Mouse (Mus musculus) erythroblast, embryonic 14.5 days (primary cell): ENCODE data around the gene Fbxl17. TPM values are rescaled to one million over a fixed set of nuclear protein-coding genes. Genes with fewer than 3 reads are reported as not detected.

ENCODE experiments used
- H3K27me3 ChIP-seq: 2 replicates; pipeline ENCODE4 v1.6.1; 2012; ENCODE audit warnings: inconsistent platforms; ENCODE audit not compliant: control insufficient read depth
- H3K36me3 ChIP-seq: 2 replicates; pipeline ENCODE4 v1.6.1; 2012; ENCODE audit warnings: mild to moderate bottlenecking, inconsistent platforms; ENCODE audit not compliant: control insufficient read depth
- H3K4me1 ChIP-seq: 2 replicates; pipeline ENCODE4 v1.6.1; 2012; ENCODE audit warnings: inconsistent platforms; ENCODE audit not compliant: control insufficient read depth
- H3K4me3 ChIP-seq: replicated peaks from 2 replicates; pipeline ENCODE3; 2012; ENCODE audit warnings: moderate library complexity, mild to moderate bottlenecking, inconsistent platforms
- H3K9me3 ChIP-seq: 2 replicates; pipeline ENCODE4 v1.6.1; 2012; ENCODE audit warnings: low read length, inconsistent platforms, mixed read lengths; ENCODE audit not compliant: control insufficient read depth
- GATA1 ChIP-seq: IDR thresholded peaks from 2 replicates; pipeline ENCODE4 v1.6.1; 2012; ENCODE audit warnings: low read length, inconsistent platforms, mixed read lengths
- TAL1 ChIP-seq: IDR thresholded peaks from 3 replicates; pipeline ENCODE4 v1.6.1; 2012; ENCODE audit warnings: low read length, inconsistent platforms, mixed read lengths
- polyA plus RNA-seq: library from polyadenylated mRNA; stranded (reverse); fragments of >175 nt; gene quantifications from 2 replicates; pipeline ENCODE4 v1.2.3, GENCODE M21; 2012

The Fbxl17 gene
- polyA plus RNA-seq, 1 experiment = 0.48 TPM

DNA sequence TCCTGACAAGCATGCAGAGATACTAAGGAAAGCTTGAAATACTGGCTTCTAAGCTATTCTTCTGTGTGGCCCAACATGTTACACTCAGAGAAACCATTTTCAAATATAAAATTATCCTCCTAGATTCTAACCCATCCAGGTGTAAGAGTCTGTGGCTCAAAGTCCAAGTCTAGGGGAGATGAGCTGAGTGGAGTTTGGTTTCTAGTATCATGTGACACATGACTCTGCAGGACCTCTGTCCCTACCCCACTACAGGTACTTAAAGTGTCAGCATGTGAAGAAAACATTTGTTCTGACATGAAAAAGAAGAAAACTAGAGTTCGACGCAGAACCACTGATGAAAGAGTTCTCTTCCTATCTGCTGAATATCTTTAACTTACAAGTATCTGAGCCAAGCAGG is 89.7 kb downstream of the Fbxl17 start:
- H3K9me3 ChIP-seq = 0 out of 2 replicates have a peak, but pooled peaks cover 3% of the 10 kb centered on the region
- H3K36me3 ChIP-seq = no peaks in the 10 kb centered on the region
- H3K27me3 ChIP-seq = no peaks in the 10 kb centered on the region
- H3K4me3 ChIP-seq = no peak overlapping the region
- TF ChIP-seq GATA1 (no peak), TAL1 (no peak)
- no peaks in the 10 kb centered on the region; the same call in 1 of the 2 replicates for H3K4me1 ChIP-seq

DNA sequence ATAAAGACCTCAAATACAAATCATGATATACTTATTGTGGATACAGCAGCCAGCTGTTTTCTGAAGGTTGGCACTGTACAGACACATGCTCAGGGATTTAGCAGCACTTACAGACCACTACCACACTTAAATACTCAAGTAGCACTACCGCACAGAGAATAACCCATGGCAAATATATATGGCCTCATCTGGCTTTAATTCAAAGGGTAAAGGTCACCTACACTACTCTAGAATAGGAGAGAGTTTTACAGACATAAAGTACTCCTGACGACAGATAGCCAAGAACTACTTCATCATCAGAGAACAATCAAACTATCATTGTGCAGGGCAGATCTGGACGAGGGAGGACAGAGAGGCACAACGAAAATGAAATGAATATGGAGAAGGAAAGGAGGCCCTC is 93.9 kb downstream of the Fbxl17 start:
- H3K9me3 ChIP-seq = no peaks in the 10 kb centered on the region
- H3K4me3 ChIP-seq = no peak overlapping the region
- no peaks in the 10 kb centered on the region for H3K36me3 ChIP-seq
- peaks cover 2% of the 10 kb centered on the region; the same call in 1 of the 2 replicates for H3K4me1 ChIP-seq
- H3K27me3 ChIP-seq = no peaks in the 10 kb centered on the region
- TF ChIP-seq GATA1 (no peak), TAL1 (no peak)

DNA sequence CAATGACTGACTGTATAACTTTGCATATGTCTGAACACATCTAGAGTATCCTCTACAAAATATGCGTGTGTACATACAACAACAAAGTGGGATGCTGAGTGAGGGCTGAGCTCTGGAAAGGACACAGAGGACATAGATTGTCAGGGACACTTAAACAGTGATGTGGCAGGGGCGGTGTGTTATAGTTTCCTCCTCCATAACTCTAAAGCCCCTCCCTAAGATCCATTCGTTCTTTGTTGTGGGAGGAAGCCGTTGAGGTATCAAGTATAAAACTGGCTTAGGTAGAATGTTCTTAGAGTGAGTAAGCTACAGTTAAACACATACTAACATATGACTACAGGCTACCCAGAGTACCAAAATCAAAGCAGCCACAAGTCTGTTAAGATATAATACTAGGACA is 94.3 kb downstream of the Fbxl17 start:
- Histone ChIP-seq H3K4me3 (no peak overlapping the region), H3K27me3 (no peaks in the 10 kb centered on the region), H3K36me3 (no peaks in the 10 kb centered on the region), H3K4me1 (peaks cover 2% of the 10 kb centered on the region; the same call in 1 of the 2 replicates), H3K9me3 (no peaks in the 10 kb centered on the region)
- TF ChIP-seq GATA1 (no peak), TAL1 (no peak)

DNA sequence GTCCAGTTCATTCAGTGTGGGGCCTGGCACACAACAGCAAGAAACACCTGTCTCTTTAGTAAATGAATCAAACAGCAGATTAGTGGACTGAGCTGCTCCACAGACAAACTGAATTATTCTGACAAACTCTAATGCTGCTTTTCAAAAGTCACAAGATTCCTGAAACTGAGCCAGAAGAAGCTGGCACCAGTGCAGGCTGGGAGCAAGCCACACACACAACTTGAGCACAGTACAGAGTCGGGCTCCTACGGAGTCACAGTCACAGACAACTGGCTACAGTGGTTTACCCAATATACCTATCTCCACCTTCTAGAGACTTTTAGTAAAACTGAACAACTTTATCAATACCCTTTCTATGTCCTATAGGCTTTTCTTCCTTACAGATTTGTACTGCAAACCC is 94.8 kb downstream of the Fbxl17 start:
- H3K4me3 ChIP-seq = no peak overlapping the region
- no peaks in the 10 kb centered on the region for H3K36me3 ChIP-seq
- TF ChIP-seq TAL1 (no peak), GATA1 (no peak)
- H3K9me3 ChIP-seq = no peaks in the 10 kb centered on the region
- H3K27me3 ChIP-seq = no peaks in the 10 kb centered on the region
- peaks cover 2% of the 10 kb centered on the region; the same call in 1 of the 2 replicates for H3K4me1 ChIP-seq

DNA sequence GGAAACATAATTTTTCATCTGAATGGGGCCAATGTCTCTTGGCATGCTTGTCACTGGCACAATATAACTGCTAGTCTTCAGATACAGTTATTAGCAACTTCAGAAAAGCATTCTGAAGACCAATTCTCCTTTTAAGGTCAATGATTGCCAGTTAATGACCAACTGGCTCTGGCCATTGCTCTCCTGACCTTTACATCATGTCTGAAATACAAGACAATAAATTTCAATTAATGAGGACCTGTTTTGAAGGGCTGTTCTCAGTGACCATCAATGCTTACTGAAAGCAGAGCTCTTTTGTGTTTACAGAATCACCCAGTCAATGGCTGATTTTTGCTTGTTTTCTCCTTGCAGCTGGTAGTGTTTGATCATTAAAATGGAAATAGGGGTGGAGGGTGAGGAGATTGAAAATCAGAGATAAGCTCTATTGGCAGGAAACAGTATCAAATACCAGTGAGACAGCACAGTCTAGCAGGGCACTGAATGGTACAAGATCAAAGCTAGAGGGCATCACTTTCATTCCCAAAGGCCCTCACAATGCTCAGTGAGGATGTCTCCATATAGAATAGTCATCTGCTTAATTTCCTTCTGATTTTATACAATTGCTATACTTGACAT is 95.9 kb downstream of the Fbxl17 start:
- no peaks in the 10 kb centered on the region for H3K9me3 ChIP-seq
- H3K36me3 ChIP-seq = no peaks in the 10 kb centered on the region
- H3K4me1 ChIP-seq = peaks cover 2% of the 10 kb centered on the region; the same call in 1 of the 2 replicates
- H3K4me3 ChIP-seq = no peak overlapping the region
- TF ChIP-seq TAL1 (no peak), GATA1 (no peak)
- H3K27me3 ChIP-seq = no peaks in the 10 kb centered on the region

DNA sequence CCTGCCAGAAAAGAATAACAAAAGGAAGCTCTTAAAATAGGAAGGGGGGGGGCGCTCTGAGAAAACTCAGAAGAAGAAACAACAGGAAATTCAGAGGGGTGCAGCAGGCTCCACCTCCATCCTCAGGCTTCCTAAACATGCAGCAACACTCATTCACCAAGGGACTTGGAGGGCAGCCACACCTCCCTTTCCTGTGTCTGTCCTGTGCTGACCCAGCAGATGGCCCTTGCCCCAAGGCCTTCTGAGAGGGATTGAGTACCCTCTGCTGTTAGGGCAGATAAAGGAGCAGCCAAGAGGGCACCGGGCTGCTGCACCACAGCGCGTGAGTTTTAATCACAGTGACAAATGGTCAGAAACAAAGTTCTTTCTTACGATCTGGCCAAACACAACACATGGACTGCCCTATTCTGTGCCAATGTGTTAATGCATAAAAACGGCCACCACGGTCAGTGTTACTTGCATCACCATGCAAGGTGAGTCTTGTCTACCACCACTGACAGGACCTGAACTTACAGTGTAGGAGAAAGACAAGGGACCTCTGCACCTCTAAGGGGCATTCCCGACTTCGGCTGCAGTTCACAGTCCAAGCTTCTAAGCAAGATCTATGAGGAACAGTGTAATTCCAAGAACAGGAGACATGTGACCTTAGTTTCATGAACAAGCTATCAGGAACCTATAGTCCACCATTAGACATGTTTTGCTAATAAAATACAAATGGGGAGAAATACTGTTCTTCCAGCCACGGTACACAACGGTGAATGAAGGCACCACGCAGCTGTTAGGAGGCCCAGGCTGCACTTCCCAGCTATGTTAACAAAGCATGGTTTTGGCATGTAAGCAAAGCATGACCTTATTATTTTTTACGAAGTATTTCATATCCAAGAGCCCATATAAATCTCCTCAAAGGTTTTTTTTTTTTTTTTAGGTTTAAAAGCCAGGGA is 96.8 kb downstream of the Fbxl17 start:
- no peak overlapping the region for H3K4me3 ChIP-seq
- H3K4me1 ChIP-seq = peaks cover 2% of the 10 kb centered on the region; the same call in 1 of the 2 replicates
- no peaks in the 10 kb centered on the region for H3K36me3 ChIP-seq
- H3K9me3 ChIP-seq = no peaks in the 10 kb centered on the region
- no peaks in the 10 kb centered on the region for H3K27me3 ChIP-seq
- no peak for TF ChIP-seq TAL1

DNA sequence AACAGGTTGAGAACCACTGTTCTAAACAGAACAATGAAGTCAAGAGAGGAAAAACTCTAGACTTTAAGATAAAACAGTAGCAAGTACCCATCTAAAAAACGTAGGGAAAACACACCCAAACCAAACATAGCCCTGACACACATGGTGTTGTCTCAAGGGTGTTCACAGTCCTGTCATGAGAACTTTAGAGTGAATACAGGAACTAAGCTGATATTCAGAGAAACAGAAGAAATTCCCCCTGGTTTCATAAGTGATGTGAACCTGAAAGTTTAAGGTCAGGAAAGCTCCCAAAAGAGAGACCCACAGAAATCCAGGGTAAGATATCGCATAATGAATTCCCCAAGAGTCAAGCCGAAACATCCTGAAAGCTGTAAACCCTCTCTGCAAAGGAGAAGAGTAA is 97.6 kb downstream of the Fbxl17 start:
- no peak for TF ChIP-seq TAL1
- no peak for TF ChIP-seq GATA1
- Histone ChIP-seq H3K27me3 (no peaks in the 10 kb centered on the region), H3K4me1 (peaks cover 2% of the 10 kb centered on the region; the same call in 1 of the 2 replicates), H3K36me3 (no peaks in the 10 kb centered on the region), H3K4me3 (no peak overlapping the region), H3K9me3 (no peaks in the 10 kb centered on the region)

DNA sequence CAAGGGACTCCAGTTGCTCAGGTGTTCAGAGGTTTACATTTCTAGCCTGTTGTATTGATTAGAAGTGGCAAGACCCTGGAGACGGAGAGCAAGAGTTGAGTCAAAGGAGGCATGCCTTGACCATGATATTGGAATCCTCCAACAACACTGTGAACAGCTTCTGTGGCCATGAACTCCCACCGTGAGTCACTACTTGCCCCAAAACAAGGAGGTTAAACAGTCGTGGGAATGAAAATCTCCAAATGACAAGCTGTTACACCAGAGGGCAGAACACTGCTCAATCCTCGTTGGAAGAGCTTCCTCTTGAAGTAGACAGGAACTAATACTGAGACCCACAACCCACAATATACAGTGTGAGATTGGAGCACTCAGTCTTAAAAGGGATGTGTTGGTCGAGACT is 99.2 kb downstream of the Fbxl17 start:
- Histone ChIP-seq H3K4me1 (peaks cover 2% of the 10 kb centered on the region; the same call in 1 of the 2 replicates), H3K27me3 (no peaks in the 10 kb centered on the region), H3K36me3 (no peaks in the 10 kb centered on the region), H3K4me3 (no peak overlapping the region), H3K9me3 (no peaks in the 10 kb centered on the region)
- TF ChIP-seq TAL1 (no peak), GATA1 (no peak)

DNA sequence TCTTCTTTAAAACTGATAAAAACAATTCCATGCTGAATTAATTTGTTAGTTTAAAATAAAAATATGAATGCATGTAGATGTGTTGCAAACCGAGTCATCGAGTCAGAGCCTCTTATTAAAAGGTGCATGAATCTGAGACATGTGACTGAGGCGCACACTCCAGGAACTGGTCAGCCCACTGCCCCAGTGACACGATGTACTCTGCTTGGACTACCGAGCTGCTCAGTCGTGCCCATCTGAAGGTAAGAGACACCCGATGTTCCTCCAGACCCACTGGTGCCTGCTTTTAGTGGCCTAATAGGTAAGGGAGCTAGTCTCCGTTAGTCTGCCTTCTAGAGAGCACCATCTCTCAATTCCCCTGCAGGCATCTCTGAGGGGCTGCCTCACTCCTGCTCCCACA is 100.0 kb downstream of the Fbxl17 start:
- Histone ChIP-seq H3K27me3 (no peaks in the 10 kb centered on the region), H3K36me3 (no peaks in the 10 kb centered on the region), H3K4me1 (peaks cover 2% of the 10 kb centered on the region; the same call in 1 of the 2 replicates), H3K4me3 (no peak overlapping the region), H3K9me3 (no peaks in the 10 kb centered on the region)
- no peak for TF ChIP-seq GATA1
- TF ChIP-seq TAL1 = no peak
